Comparison of ENCODE assay signal across 15 mouse cellular contexts in the genomic region with DNA sequence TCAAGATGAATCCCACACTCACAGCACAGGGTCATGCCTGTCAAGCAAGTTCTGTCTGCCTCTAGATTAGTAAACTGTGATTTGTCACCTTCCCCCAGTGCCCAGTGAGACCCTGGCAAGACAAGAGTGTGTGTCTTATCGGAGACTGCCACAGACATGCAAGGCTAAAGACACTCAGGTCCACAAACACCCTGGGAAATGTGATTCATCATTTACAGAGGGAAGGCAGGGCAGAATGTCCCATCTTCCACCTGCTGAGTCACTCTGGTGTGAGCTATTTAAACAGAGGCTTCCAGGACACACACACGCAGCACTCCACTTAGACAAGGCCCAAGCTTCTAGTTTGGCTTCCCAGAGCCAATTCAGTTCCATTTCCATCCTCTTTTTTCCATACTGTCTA. TPM values are rescaled to one million over a fixed set of nuclear protein-coding genes. Genes with fewer than 3 reads are reported as not detected.
DNase-seq lines count a peak whose midpoint lies in the region.
"Had no signal": no experiment of that assay in that cellular context is flagged by ENCODE, and none has a peak within 500 bp of the region (broad histone marks: within the 10 kb centered on the region; RNA-seq: fewer than 3 reads in every experiment).

No protein-coding gene starts in this region.

- intact Hi-C loops in gastrocnemius, postnatal 36 days (cut with DNase I), result no loop called here

- DNase-seq in gastrocnemius, postnatal 25 days, result peak; percentile 21
- DNase-seq in gastrocnemius, postnatal 36 days, result no peak
- DNase-seq in right cerebral cortex, adult 18-20 months, result peak; percentile 7
- no peak for DNase-seq in right cerebral cortex, postnatal 36 days (ENCODE audit: low spot score in 2 of 2)
- DNase-seq in brain, adult 2 months (ENCODE audit: low read depth, low spot score), result peak; percentile 58
- no peak for DNase-seq in testis, postnatal 10 days (ENCODE audit: low spot score)
- DNase-seq in left cerebral cortex, adult 11 months (ENCODE audit: low spot score), result no peak
- DNase-seq in frontal cortex, postnatal 10 days (ENCODE audit: low spot score in 2 of 2), result no peak
- DNase-seq: cerebellum, adult 11 months; cerebellum, postnatal 36 days; gastrocnemius, postnatal 10 days; kidney, postnatal 10 days; layer of hippocampus, adult 9-11 months; right cerebral cortex, postnatal 4 days; thymus, postnatal 36 days had no signal

RNA-seq across cellular contexts. Expression of a gene that starts 53.2 kb away (rescaled TPM):
- total RNA-seq in gastrocnemius, postnatal 25 days (2021), result 10 to 100 TPM; 29.2 to 39.4 TPM
- 10 to 100 TPM; 31.4 to 36.9 TPM for total RNA-seq in gastrocnemius, postnatal 36 days (2021)

Comparison
In these comparisons a context has a peak if more than half of its experiments do, and no peak if none do; other contexts are left out.
1. DNase-seq: peak in gastrocnemius, postnatal 25 days (single experiment), right cerebral cortex, adult 18-20 months (single experiment) and brain, adult 2 months (single experiment); none in gastrocnemius, postnatal 36 days (0 of 2), right cerebral cortex, postnatal 36 days (0 of 2), testis, postnatal 10 days (single experiment), left cerebral cortex, adult 11 months (single experiment) and frontal cortex, postnatal 10 days (0 of 2).